Mouse (Mus musculus) ES-E14 (cell line): ENCODE measurements around the gene Plg.

ENCODE experiments used
- CHD2 ChIP-seq: IDR thresholded peaks from 2 replicates; pipeline ENCODE4 v1.6.1; 2014; ENCODE audit warnings: mild to moderate bottlenecking, low read depth, low read length, inconsistent platforms
- HCFC1 ChIP-seq: IDR thresholded peaks from 2 replicates; pipeline ENCODE4 v1.6.1; 2012; ENCODE audit warnings: low read length, inconsistent platforms, borderline replicate concordance; ENCODE audit not compliant: insufficient read depth
- ZC3H11A ChIP-seq: IDR thresholded peaks from 2 replicates; pipeline ENCODE4 v1.6.1; 2012; ENCODE audit warnings: low read depth, mild to moderate bottlenecking, inconsistent platforms, low read length, borderline replicate concordance

GRCm38 (mm10) chr17:12347462-12347861, 30.9 kb upstream of the Plg start:
- TF ChIP-seq ZC3H11A: no peak
- TF ChIP-seq HCFC1: no peak
- TF ChIP-seq CHD2: no peak
